Mouse (Mus musculus): ENCODE measurements around the gene Fbxl2. TPM values are rescaled to one million over a fixed set of nuclear protein-coding genes. Genes with fewer than 3 reads are reported as not detected.
A peak's percentile ranks its signal among the peaks of the same experiment; 100 is the strongest.

Fbxl2 gene
- polyA plus RNA-seq, 1 experiment from 2014 or later: 13.0 TPM

- no peak for ATAC-seq
- DNase-seq (ENCODE audit: low read depth, low spot score): no peak
- peaks cover 9% of the 10 kb centered on the region for H3K27me3 ChIP-seq
- ChIA-PET POLR2A (no interaction called here), CTCF (no interaction called here)
- in situ Hi-C loops (cut with MboI; ENCODE audit: low pct_unique_long_range_greater_than_20kb): no loop called here
- TF ChIP-seq CTCF (IDR thresholded peaks at IDR 0.05): no peak
Measured at GRCm38 (mm10) chr9:114052031-114052430, 6.0 kb upstream of the Fbxl2 start.

- no peaks in the 10 kb centered on the region for H3K27me3 ChIP-seq
- in situ Hi-C loops (cut with MboI; ENCODE audit: low pct_unique_long_range_greater_than_20kb): no loop called here
- ChIA-PET CTCF (interaction anchor here (1.2 kb wide), 2 partner anchors 10 to 59 kb away, joined by 3 read pairs; no protein-coding TSS in a partner anchor), POLR2A (no interaction called here)
- no peak for ATAC-seq
- TF ChIP-seq CTCF (IDR thresholded peaks at IDR 0.05): no peak
- no peak for DNase-seq (ENCODE audit: low read depth, low spot score)
Measured at GRCm38 (mm10) chr9:114050778-114051177, 4.8 kb upstream of the Fbxl2 start.

GRCm38 (mm10) chr9:114050106-114050505 lies 4.1 kb upstream of the Fbxl2 start:
- CTCF ChIA-PET: interaction anchor here (1.2 kb wide), 1 partner anchor 9 kb away, joined by 3 read pairs; no protein-coding TSS in a partner anchor
- DNase-seq (ENCODE audit: low read depth, low spot score) (no peak), ATAC-seq (no peak)
- H3K27me3 ChIP-seq: no peaks in the 10 kb centered on the region
- no peak for TF ChIP-seq CTCF (IDR thresholded peaks at IDR 0.05)
- in situ Hi-C loops (cut with MboI; ENCODE audit: low pct_unique_long_range_greater_than_20kb): no loop called here
- POLR2A ChIA-PET: no interaction called here

- ATAC-seq (no peak), DNase-seq (ENCODE audit: low read depth, low spot score) (no peak)
- ChIA-PET POLR2A (no interaction called here), CTCF (interaction anchor here (2.0 kb wide), 1 partner anchor 55 kb away, joined by 4 read pairs; no protein-coding TSS in a partner anchor)
- H3K27me3 ChIP-seq: no peaks in the 10 kb centered on the region
- in situ Hi-C loops (cut with MboI; ENCODE audit: low pct_unique_long_range_greater_than_20kb): loop anchor here (25.0 kb wide), 1 partner anchor 341 kb away; the partner anchor contains the start of gene Crtap
- no peak for TF ChIP-seq CTCF (IDR thresholded peaks at IDR 0.05)
Measured at GRCm38 (mm10) chr9:114046676-114047075, 685 bp upstream of the Fbxl2 start.

GRCm38 (mm10) chr9:114044446-114044845 lies 1.5 kb downstream of the Fbxl2 start:
- no peaks in the 10 kb centered on the region for H3K27me3 ChIP-seq
- POLR2A ChIA-PET: no interaction called here
- CTCF ChIA-PET: interaction anchor here (1.2 to 1.8 kb wide), 3 partner anchors 14 to 54 kb away, joined by 3 to 5 read pairs (median 5); no protein-coding TSS in a partner anchor
- TF ChIP-seq CTCF (IDR thresholded peaks at IDR 0.05): peak; percentile 80
- in situ Hi-C loops (cut with MboI; ENCODE audit: low pct_unique_long_range_greater_than_20kb): loop anchor here (5.0 to 25.0 kb wide), 2 partner anchors 57 to 343 kb away; partner anchors contain the start of gene Crtap
- ATAC-seq (no peak), DNase-seq (ENCODE audit: low read depth, low spot score) (no peak)

- no peaks in the 10 kb centered on the region for H3K27me3 ChIP-seq
- no peak for TF ChIP-seq CTCF (IDR thresholded peaks at IDR 0.05)
- POLR2A ChIA-PET: no interaction called here
- DNase-seq (ENCODE audit: low read depth, low spot score) (no peak), ATAC-seq (no peak)
- CTCF ChIA-PET: no interaction called here
- in situ Hi-C loops (cut with MboI; ENCODE audit: low pct_unique_long_range_greater_than_20kb): loop anchor here (5.0 to 25.0 kb wide), 2 partner anchors 55 to 345 kb away; partner anchors contain the start of gene Crtap
Measured at GRCm38 (mm10) chr9:114042490-114042889, 3.5 kb downstream of the Fbxl2 start.

- no peak for TF ChIP-seq CTCF (IDR thresholded peaks at IDR 0.05)
- ChIA-PET CTCF (interaction anchor here (1.1 to 1.5 kb wide), 2 partner anchors 10 to 11 kb away, joined by 3 read pairs; no protein-coding TSS in a partner anchor), POLR2A (no interaction called here)
- ATAC-seq (no peak), DNase-seq (ENCODE audit: low read depth, low spot score) (no peak)
- in situ Hi-C loops (cut with MboI; ENCODE audit: low pct_unique_long_range_greater_than_20kb): loop anchor here (5.0 to 25.0 kb wide), 2 partner anchors 54 to 346 kb away; partner anchors contain the start of gene Crtap
- H3K27me3 ChIP-seq: no peaks in the 10 kb centered on the region
Measured at GRCm38 (mm10) chr9:114040945-114041344, 5.0 kb downstream of the Fbxl2 start.

GRCm38 (mm10) chr9:114026261-114026934 lies 19.6 kb downstream of the Fbxl2 start:
- TF ChIP-seq CTCF (IDR thresholded peaks at IDR 0.05): no peak
- in situ Hi-C loops (cut with MboI; ENCODE audit: low pct_unique_long_range_greater_than_20kb): loop anchor here (25.0 kb wide), 1 partner anchor 361 kb away; the partner anchor contains the start of gene Crtap
- H3K27me3 ChIP-seq: no peaks in the 10 kb centered on the region
- POLR2A ChIA-PET: no interaction called here
- CTCF ChIA-PET: interaction anchor here (1.6 to 1.7 kb wide), 4 partner anchors 8 to 19 kb away, joined by 4 to 8 read pairs (median 6); partner anchors contain the start of gene Fbxl2
- DNase-seq (ENCODE audit: low read depth, low spot score) (no peak), ATAC-seq (peak; percentile 90)

GRCm38 (mm10) chr9:114025846-114026245 lies 20.1 kb downstream of the Fbxl2 start:
- in situ Hi-C loops (cut with MboI; ENCODE audit: low pct_unique_long_range_greater_than_20kb): loop anchor here (25.0 kb wide), 1 partner anchor 361 kb away; the partner anchor contains the start of gene Crtap
- DNase-seq (ENCODE audit: low read depth, low spot score): no peak
- no peak for TF ChIP-seq CTCF (IDR thresholded peaks at IDR 0.05)
- no peak for ATAC-seq
- no peaks in the 10 kb centered on the region for H3K27me3 ChIP-seq
- POLR2A ChIA-PET: no interaction called here
- CTCF ChIA-PET: interaction anchor here (1.7 kb wide), 1 partner anchor 20 kb away, joined by 4 read pairs; the partner anchor contains the start of gene Fbxl2

GRCm38 (mm10) chr9:114025182-114025581 lies 20.8 kb downstream of the Fbxl2 start:
- in situ Hi-C loops (cut with MboI; ENCODE audit: low pct_unique_long_range_greater_than_20kb): loop anchor here (25.0 kb wide), 1 partner anchor 362 kb away; the partner anchor contains the start of gene Crtap
- ATAC-seq (no peak), DNase-seq (ENCODE audit: low read depth, low spot score) (no peak)
- POLR2A ChIA-PET: no interaction called here
- no peak for TF ChIP-seq CTCF (IDR thresholded peaks at IDR 0.05)
- H3K27me3 ChIP-seq: no peaks in the 10 kb centered on the region
- CTCF ChIA-PET: no interaction called here

- POLR2A ChIA-PET: no interaction called here
- DNase-seq (ENCODE audit: low read depth, low spot score) (no peak), ATAC-seq (no peak)
- no peaks in the 10 kb centered on the region for H3K27me3 ChIP-seq
- in situ Hi-C loops (cut with MboI; ENCODE audit: low pct_unique_long_range_greater_than_20kb): no loop called here
- CTCF ChIA-PET: no interaction called here
- no peak for TF ChIP-seq CTCF (IDR thresholded peaks at IDR 0.05)
Measured at GRCm38 (mm10) chr9:114022141-114022540, 23.9 kb downstream of the Fbxl2 start.

Measured in Patski (cell line).